Mouse (Mus musculus): ENCODE results near the gene Vcl. TPM values are rescaled to one million over a fixed set of nuclear protein-coding genes. Genes with fewer than 3 reads are reported as not detected.

Gene Vcl
- polyA plus RNA-seq, 1 experiment from 2014 or later = 82.2 TPM

GRCm38 (mm10) chr14:21020435-21020834, 91.2 kb downstream of the Vcl start:
- H3K36me3 ChIP-seq = peaks cover 86% of the 10 kb centered on the region
- no peak overlapping the region for H3K27ac ChIP-seq
- ATAC-seq (replicated peaks; ENCODE audit: insufficient number of reproducible peaks, insufficient read depth, low FRiP score, low read depth) = no peak
- no peaks in the 10 kb centered on the region for H3K27me3 ChIP-seq
- H3K4me1 ChIP-seq (replicated peaks) = no peaks in the 10 kb centered on the region
- no peak overlapping the region for H3K4me2 ChIP-seq
- 94% methylated on average over 8 of the region's 8 CpGs for whole genome bisulfite sequencing
- H3K9ac ChIP-seq = no peak overlapping the region
- H3K4me3 ChIP-seq = no peak overlapping the region
- no peaks in the 10 kb centered on the region for H3K9me3 ChIP-seq (replicated peaks)

GRCm38 (mm10) chr14:21027542-21027941, 98.3 kb downstream of the Vcl start:
- no peak for ATAC-seq (replicated peaks; ENCODE audit: insufficient number of reproducible peaks, insufficient read depth, low FRiP score, low read depth)
- Histone ChIP-seq H3K9me3 (replicated peaks) (no peaks in the 10 kb centered on the region), H3K4me3 (no peak overlapping the region), H3K36me3 (peaks cover 96% of the 10 kb centered on the region), H3K4me1 (replicated peaks) (peaks cover 9% of the 10 kb centered on the region; the same call in 1 of the 2 replicates), H3K27me3 (no peaks in the 10 kb centered on the region), H3K27ac (no peak overlapping the region), H3K9ac (no peak overlapping the region), H3K4me2 (no peak overlapping the region)

- Histone ChIP-seq H3K4me1 (replicated peaks) (peaks cover 9% of the 10 kb centered on the region; the same call in 1 of the 2 replicates), H3K9ac (no peak overlapping the region), H3K9me3 (replicated peaks) (no peaks in the 10 kb centered on the region), H3K27me3 (no peaks in the 10 kb centered on the region), H3K36me3 (peaks cover 95% of the 10 kb centered on the region), H3K4me3 (no peak overlapping the region), H3K27ac (no peak overlapping the region), H3K4me2 (no peak overlapping the region)
- 72% methylated on average over 11 of the region's 11 CpGs for WGBS
- ATAC-seq (replicated peaks; ENCODE audit: insufficient number of reproducible peaks, insufficient read depth, low FRiP score, low read depth) = 0 out of 2 replicates have a peak, but pooled peaks have one; percentile 20
Measured at GRCm38 (mm10) chr14:21029025-21029659, 99.9 kb downstream of the Vcl start.

GRCm38 (mm10) chr14:21031783-21032511, 102.7 kb downstream of the Vcl start:
- Histone ChIP-seq H3K27ac (peak overlapping the region; percentile 63), H3K9ac (no peak overlapping the region), H3K4me1 (replicated peaks) (peaks cover 9% of the 10 kb centered on the region; the same call in 1 of the 2 replicates), H3K27me3 (no peaks in the 10 kb centered on the region), H3K4me2 (no peak overlapping the region), H3K36me3 (peaks cover 86% of the 10 kb centered on the region), H3K9me3 (replicated peaks) (no peaks in the 10 kb centered on the region), H3K4me3 (no peak overlapping the region)
- peak; percentile 89 for ATAC-seq (replicated peaks; ENCODE audit: insufficient number of reproducible peaks, insufficient read depth, low FRiP score, low read depth)
- 73% methylated on average over 6 of the region's 6 CpGs for WGBS

GRCm38 (mm10) chr14:21034271-21034670, 105.1 kb downstream of the Vcl start:
- peaks cover 80% of the 10 kb centered on the region for H3K36me3 ChIP-seq
- no peak overlapping the region for H3K27ac ChIP-seq
- no peak overlapping the region for H3K4me2 ChIP-seq
- no peaks in the 10 kb centered on the region for H3K9me3 ChIP-seq (replicated peaks)
- no peak for ATAC-seq (replicated peaks; ENCODE audit: insufficient number of reproducible peaks, insufficient read depth, low FRiP score, low read depth)
- H3K9ac ChIP-seq = no peak overlapping the region
- peaks cover 7% of the 10 kb centered on the region; the same call in 1 of the 2 replicates for H3K4me1 ChIP-seq (replicated peaks)
- no peaks in the 10 kb centered on the region for H3K27me3 ChIP-seq
- no peak overlapping the region for H3K4me3 ChIP-seq
- WGBS = 86% methylated on average over 4 of the region's 4 CpGs

GRCm38 (mm10) chr14:21034791-21035190, 105.6 kb downstream of the Vcl start:
- WGBS = 91% methylated on average over 3 of the region's 3 CpGs
- no peak overlapping the region for H3K4me3 ChIP-seq
- H3K9ac ChIP-seq = no peak overlapping the region
- ATAC-seq (replicated peaks; ENCODE audit: insufficient number of reproducible peaks, insufficient read depth, low FRiP score, low read depth) = no peak
- H3K4me1 ChIP-seq (replicated peaks) = peaks cover 7% of the 10 kb centered on the region; the same call in 1 of the 2 replicates
- no peak overlapping the region for H3K27ac ChIP-seq
- H3K9me3 ChIP-seq (replicated peaks) = no peaks in the 10 kb centered on the region
- peaks cover 79% of the 10 kb centered on the region for H3K36me3 ChIP-seq
- no peaks in the 10 kb centered on the region for H3K27me3 ChIP-seq
- H3K4me2 ChIP-seq = no peak overlapping the region

GRCm38 (mm10) chr14:21039077-21039476, 109.9 kb downstream of the Vcl start:
- Histone ChIP-seq H3K9ac (no peak overlapping the region), H3K27me3 (no peaks in the 10 kb centered on the region), H3K4me3 (no peak overlapping the region), H3K27ac (no peak overlapping the region), H3K9me3 (replicated peaks) (no peaks in the 10 kb centered on the region), H3K4me1 (replicated peaks) (peaks cover 3% of the 10 kb centered on the region; the same call in 1 of the 2 replicates), H3K4me2 (no peak overlapping the region), H3K36me3 (peaks cover 40% of the 10 kb centered on the region)
- no peak for ATAC-seq (replicated peaks; ENCODE audit: insufficient number of reproducible peaks, insufficient read depth, low FRiP score, low read depth)
- 63% methylated on average over 12 of the region's 12 CpGs for WGBS

- H3K27ac ChIP-seq = no peak overlapping the region
- no peak overlapping the region for H3K4me2 ChIP-seq
- peaks cover 35% of the 10 kb centered on the region for H3K36me3 ChIP-seq
- WGBS = 44% methylated on average over 4 of the region's 4 CpGs
- no peaks in the 10 kb centered on the region for H3K27me3 ChIP-seq
- H3K9ac ChIP-seq = no peak overlapping the region
- peaks cover 3% of the 10 kb centered on the region; the same call in 1 of the 2 replicates for H3K4me1 ChIP-seq (replicated peaks)
- ATAC-seq (replicated peaks; ENCODE audit: insufficient number of reproducible peaks, insufficient read depth, low FRiP score, low read depth) = no peak
- no peaks in the 10 kb centered on the region for H3K9me3 ChIP-seq (replicated peaks)
- no peak overlapping the region for H3K4me3 ChIP-seq
Measured at GRCm38 (mm10) chr14:21039623-21040022, 110.4 kb downstream of the Vcl start.

GRCm38 (mm10) chr14:21047840-21048239, 118.6 kb downstream of the Vcl start:
- Histone ChIP-seq H3K27me3 (no peaks in the 10 kb centered on the region), H3K4me1 (replicated peaks) (peaks cover 17% of the 10 kb centered on the region), H3K4me2 (no peak overlapping the region), H3K4me3 (no peak overlapping the region), H3K36me3 (peaks cover 8% of the 10 kb centered on the region), H3K9me3 (replicated peaks) (no peaks in the 10 kb centered on the region), H3K27ac (no peak overlapping the region), H3K9ac (no peak overlapping the region)
- no peak for ATAC-seq (replicated peaks; ENCODE audit: insufficient number of reproducible peaks, insufficient read depth, low FRiP score, low read depth)
- WGBS = 82% methylated on average over 2 of the region's 2 CpGs

GRCm38 (mm10) chr14:21048879-21049278, 119.7 kb downstream of the Vcl start:
- no peak overlapping the region for H3K9ac ChIP-seq
- H3K4me3 ChIP-seq = no peak overlapping the region
- H3K4me1 ChIP-seq (replicated peaks) = peaks cover 23% of the 10 kb centered on the region
- H3K36me3 ChIP-seq = peaks cover 8% of the 10 kb centered on the region
- H3K9me3 ChIP-seq (replicated peaks) = no peaks in the 10 kb centered on the region
- no peak for ATAC-seq (replicated peaks; ENCODE audit: insufficient number of reproducible peaks, insufficient read depth, low FRiP score, low read depth)
- no peaks in the 10 kb centered on the region for H3K27me3 ChIP-seq
- no peak overlapping the region for H3K4me2 ChIP-seq
- H3K27ac ChIP-seq = no peak overlapping the region

- 72% methylated on average over 3 of the region's 3 CpGs for WGBS
Measured at GRCm38 (mm10) chr14:21050734-21051133, 121.5 kb downstream of the Vcl start.

More at GRCm38 (mm10) chr14:21050734-21051133, 121.5 kb downstream of the Vcl start:
- peaks cover 23% of the 10 kb centered on the region for H3K4me1 ChIP-seq (replicated peaks)
- peaks cover 4% of the 10 kb centered on the region; the same call in 1 of the 2 replicates for H3K36me3 ChIP-seq
- peak overlapping the region; percentile 77; the same call in 1 of the 2 replicates for H3K4me3 ChIP-seq
- no peaks in the 10 kb centered on the region for H3K27me3 ChIP-seq
- no peak for ATAC-seq (replicated peaks; ENCODE audit: insufficient number of reproducible peaks, insufficient read depth, low FRiP score, low read depth)
- H3K4me2 ChIP-seq = peak overlapping the region; percentile 94; the same call in 1 of the 2 replicates
- H3K9ac ChIP-seq = no peak overlapping the region
- no peak overlapping the region for H3K27ac ChIP-seq
- H3K9me3 ChIP-seq (replicated peaks) = no peaks in the 10 kb centered on the region

Measured in heart, embryonic 15.5 days (tissue).